Mouse (Mus musculus): ENCODE results near the gene Olfr135. TPM values are rescaled to one million over a fixed set of nuclear protein-coding genes. Genes with fewer than 3 reads are reported as not detected.

Olfr135 gene
- polyA plus RNA-seq (2015; fragmentation: Nextera tagmentation; extraction: Ambion mirVana), result not detected in 2 replicates

DNA sequence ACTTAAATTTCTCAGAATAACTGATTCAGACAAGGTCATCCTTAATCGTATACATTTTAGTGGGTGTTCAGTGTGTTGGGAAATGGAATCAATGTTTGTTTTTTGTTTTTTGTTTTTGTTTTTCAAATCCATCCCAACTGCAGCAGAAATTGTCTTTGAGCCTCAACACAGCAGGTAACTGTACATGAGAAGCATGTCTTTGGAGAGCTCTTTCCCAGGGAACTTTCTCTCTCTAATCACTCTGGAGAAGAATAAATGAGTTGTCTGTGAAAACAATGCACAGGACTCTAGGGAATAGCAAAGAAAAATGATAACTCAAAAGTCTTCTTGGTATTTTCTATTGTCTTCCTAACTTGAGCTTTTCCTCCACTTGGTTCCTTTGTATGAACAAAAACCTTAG is at the start of gene Olfr135:
TSS of gene Olfr135 (plus strand) at position 301 of the 400 bp plus-strand sequence.
- no peaks in the 10 kb centered on the region for H3K9me3 ChIP-seq (ENCODE audit: control insufficient read depth)
- no peak within 1 kb of the TSS for H3K27ac ChIP-seq (ENCODE audit: low read depth, low read length)
- no peak for TF ChIP-seq CTCF (IDR thresholded peaks at IDR 0.05; ENCODE audit: low read depth)
- no peak within 1 kb of the TSS for H3K4me3 ChIP-seq (ENCODE audit: low read depth, low read length)
- no peak within 1 kb of the TSS for H3K4me2 ChIP-seq (replicated peaks; ENCODE audit: low read depth)
- H3K36me3 ChIP-seq (ENCODE audit: control insufficient read depth, insufficient read depth), result no peaks in the 10 kb centered on the region
- WGBS, result 85% methylated on average over 1 of the region's 1 CpGs
- no peaks in the 10 kb centered on the region for H3K27me3 ChIP-seq (replicated peaks; ENCODE audit: control insufficient read depth, insufficient read depth, low read length)
- H3K4me1 ChIP-seq (replicated peaks; ENCODE audit: control insufficient read depth, insufficient read depth, low read length), result no peaks in the 10 kb centered on the region
- ATAC-seq, result no peak
- no peak within 1 kb of the TSS for H3K9ac ChIP-seq (ENCODE audit: low read depth, low read length)

DNA sequence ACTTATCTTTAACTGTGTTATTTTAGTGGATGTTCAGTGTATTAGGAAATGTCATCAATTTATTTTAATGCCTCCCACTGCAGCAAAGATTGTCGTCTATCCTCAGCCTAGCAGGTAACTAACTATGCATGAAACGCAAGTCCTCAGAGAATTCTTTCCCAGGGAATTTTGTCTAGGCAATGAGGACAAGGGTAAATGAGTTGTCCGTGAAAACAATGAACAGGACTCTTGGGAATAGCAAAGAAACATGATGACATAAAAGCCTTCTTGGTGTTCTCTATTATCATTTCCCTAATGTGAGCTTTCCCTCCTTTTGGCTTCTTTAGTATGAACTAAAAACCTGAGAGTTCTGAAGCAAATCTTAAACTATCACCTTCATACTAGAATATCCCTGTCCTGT is 33.0 kb upstream of the Olfr135 start, which contains the start of gene Olfr134:
TSS of gene Olfr134 (plus strand) at position 301 of the 400 bp plus-strand sequence.
- no peak for ATAC-seq
- Histone ChIP-seq H3K27me3 (replicated peaks; ENCODE audit: control insufficient read depth, insufficient read depth, low read length) (no peaks in the 10 kb centered on the region), H3K4me1 (replicated peaks; ENCODE audit: control insufficient read depth, insufficient read depth, low read length) (no peaks in the 10 kb centered on the region), H3K4me3 (ENCODE audit: low read depth, low read length) (no peak within 1 kb of the TSS), H3K4me2 (replicated peaks; ENCODE audit: low read depth) (no peak within 1 kb of the TSS), H3K27ac (ENCODE audit: low read depth, low read length) (no peak within 1 kb of the TSS), H3K9ac (ENCODE audit: low read depth, low read length) (no peak within 1 kb of the TSS), H3K36me3 (ENCODE audit: control insufficient read depth, insufficient read depth) (no peaks in the 10 kb centered on the region), H3K9me3 (ENCODE audit: control insufficient read depth) (no peaks in the 10 kb centered on the region)
- WGBS, result 65% methylated on average over 3 of the region's 3 CpGs
- TF ChIP-seq CTCF (IDR thresholded peaks at IDR 0.05; ENCODE audit: low read depth), result no peak

Other genes starting within 250 kb of the Olfr135 start
- not detected in 2 replicates for gene Olfr129, start 144.3 kb upstream of the Olfr135 start, polyA plus RNA-seq (2015; fragmentation: Nextera tagmentation; extraction: Ambion mirVana)
- not detected in 2 replicates for gene Olfr130, start 140.4 kb upstream of the Olfr135 start, polyA plus RNA-seq (2015; fragmentation: Nextera tagmentation; extraction: Ambion mirVana)
- gene Olfr131, start 115.6 kb upstream of the Olfr135 start, polyA plus RNA-seq (2015; fragmentation: Nextera tagmentation; extraction: Ambion mirVana), result not detected in 2 replicates
- not detected in 2 replicates for gene Olfr132, start 69.8 kb upstream of the Olfr135 start, polyA plus RNA-seq (2015; fragmentation: Nextera tagmentation; extraction: Ambion mirVana)
- not detected in 2 replicates for gene Olfr133, start 59.1 kb upstream of the Olfr135 start, polyA plus RNA-seq (2015; fragmentation: Nextera tagmentation; extraction: Ambion mirVana)
- gene Olfr134, start 32.9 kb upstream of the Olfr135 start, polyA plus RNA-seq (2015; fragmentation: Nextera tagmentation; extraction: Ambion mirVana), result not detected in 2 replicates
- gene Olfr138, start 56.7 kb downstream of the Olfr135 start, polyA plus RNA-seq (2015; fragmentation: Nextera tagmentation; extraction: Ambion mirVana), result not detected in 2 replicates
- gene Olfr137, start 103.2 kb downstream of the Olfr135 start, polyA plus RNA-seq (2015; fragmentation: Nextera tagmentation; extraction: Ambion mirVana), result not detected in 2 replicates
- not detected in 2 replicates for gene Olfr136, start 125.5 kb downstream of the Olfr135 start, polyA plus RNA-seq (2015; fragmentation: Nextera tagmentation; extraction: Ambion mirVana)
- gene Esp36, start 215.8 kb downstream of the Olfr135 start, polyA plus RNA-seq (2015; fragmentation: Nextera tagmentation; extraction: Ambion mirVana), result not detected in 2 replicates